Mouse (Mus musculus): ENCODE data around the gene Glul. TPM values are rescaled to one million over a fixed set of nuclear protein-coding genes. Genes with fewer than 3 reads are reported as not detected.

The Glul gene
- polyA plus RNA-seq, 1 experiment, result 19.3 TPM

DNA sequence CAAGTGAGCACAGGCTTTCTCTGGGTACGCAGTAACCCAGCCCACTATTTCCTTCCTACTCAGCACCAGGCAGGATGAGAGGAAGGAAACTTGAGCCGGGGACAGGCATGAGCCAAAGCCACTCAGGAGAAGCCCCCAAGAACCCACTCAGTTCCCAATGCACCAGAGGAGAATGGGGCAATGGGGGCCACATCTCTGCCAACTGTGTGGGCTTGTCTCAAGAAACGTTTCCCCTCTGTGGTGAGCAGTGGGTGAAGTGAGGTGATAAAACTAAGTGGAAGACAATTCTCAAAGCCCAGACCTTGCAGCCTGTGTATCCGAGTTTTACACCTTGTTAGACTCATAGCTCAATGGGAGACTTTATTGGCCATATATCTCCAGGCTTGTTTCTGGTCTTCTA, 8.3 kb upstream of the Glul start, which contains the start of gene Teddm1a:
Gene Teddm1a (plus strand): TSS at position 301 of the 400 bp plus-strand sequence.
- Histone ChIP-seq H3K36me3 (ENCODE audit: control insufficient read depth, insufficient read depth, low read length) (no peaks in the 10 kb centered on the region), H3K27ac (ENCODE audit: insufficient read depth, low read depth, low read length) (no peak within 1 kb of the TSS), H3K27me3 (ENCODE audit: control insufficient read depth, insufficient read depth, low read length) (no peaks in the 10 kb centered on the region), H3K4me3 (ENCODE audit: low read depth, low read length) (no peak within 1 kb of the TSS), H3K4me1 (ENCODE audit: control insufficient read depth, insufficient read depth, insufficient read length, low read length) (no peaks in the 10 kb centered on the region)
- WGBS, result 68% methylated on average over 4 of the region's 4 CpGs
- TF ChIP-seq CTCF (IDR thresholded peaks at IDR 0.05; ENCODE audit: extremely low read depth, insufficient read length, insufficient replicate concordance, low read depth, low read length) (no peak), POLR2A (IDR thresholded peaks at IDR 0.05; ENCODE audit: low read depth, low read length) (no peak)

DNA sequence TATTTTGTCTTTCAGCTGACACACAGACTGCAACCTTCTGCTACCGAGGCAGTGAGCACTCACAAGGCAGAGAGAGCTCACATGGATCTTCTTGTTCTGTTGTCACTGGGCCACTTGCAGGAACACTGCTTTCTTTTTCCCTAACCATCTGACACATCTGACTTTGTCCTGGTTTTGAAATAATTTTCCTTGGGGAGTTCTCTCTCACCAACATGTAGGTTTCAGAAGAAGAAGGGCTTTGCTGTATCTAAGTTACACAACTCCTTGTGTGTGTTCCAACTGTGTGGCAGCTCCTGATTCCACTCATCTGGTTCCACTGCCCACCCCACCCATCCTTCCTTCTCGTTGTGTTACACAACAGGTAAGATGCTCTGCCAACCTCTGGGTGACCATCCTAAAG, 6.0 kb upstream of the Glul start:
- H3K36me3 ChIP-seq (ENCODE audit: control insufficient read depth, insufficient read depth, low read length), result no peaks in the 10 kb centered on the region
- H3K4me1 ChIP-seq (ENCODE audit: control insufficient read depth, insufficient read depth, insufficient read length, low read length), result no peaks in the 10 kb centered on the region
- TF ChIP-seq CTCF (IDR thresholded peaks at IDR 0.05; ENCODE audit: extremely low read depth, insufficient read length, insufficient replicate concordance, low read depth, low read length) (no peak), POLR2A (IDR thresholded peaks at IDR 0.05; ENCODE audit: low read depth, low read length) (no peak)
- no peaks in the 10 kb centered on the region for H3K27me3 ChIP-seq (ENCODE audit: control insufficient read depth, insufficient read depth, low read length)
- H3K27ac ChIP-seq (ENCODE audit: insufficient read depth, low read depth, low read length), result no peak overlapping the region
- H3K4me3 ChIP-seq (ENCODE audit: low read depth, low read length), result no peak overlapping the region
- 56% methylated on average over 2 of the region's 2 CpGs for WGBS

DNA sequence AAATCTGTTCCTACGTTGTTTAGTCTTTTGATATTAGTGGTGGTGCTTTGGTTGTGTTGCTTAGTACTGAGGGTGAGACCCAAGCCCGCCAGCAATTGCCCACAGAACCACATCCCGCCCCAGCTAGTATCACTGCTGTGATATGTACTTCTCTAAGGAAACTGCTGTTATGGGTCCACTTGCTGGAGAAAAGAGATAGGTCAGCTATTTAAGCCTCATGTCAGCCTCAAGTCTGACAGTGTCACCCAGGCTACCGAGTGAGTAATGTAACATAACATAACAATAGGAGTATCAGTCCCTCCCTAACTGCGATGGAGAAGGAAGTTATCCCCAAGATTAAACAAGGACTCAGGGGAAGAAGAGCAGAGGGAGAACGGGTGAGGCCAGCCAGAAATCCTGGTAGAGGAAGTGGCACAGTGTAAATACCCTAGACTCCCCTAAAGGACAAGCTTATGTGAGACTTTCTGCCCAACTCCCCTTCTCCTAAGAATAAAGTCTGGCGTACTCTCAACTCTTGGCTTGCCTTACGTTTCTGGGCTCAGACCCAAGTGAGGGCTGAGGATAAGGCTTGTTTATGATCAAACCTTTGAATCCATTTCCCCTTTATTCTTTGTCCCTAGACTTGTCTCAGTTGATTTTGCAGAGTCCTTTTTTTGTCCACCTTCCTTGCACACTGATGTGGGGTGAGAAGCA, 5.4 kb upstream of the Glul start:
- TF ChIP-seq POLR2A (IDR thresholded peaks at IDR 0.05; ENCODE audit: low read depth, low read length) (no peak), CTCF (IDR thresholded peaks at IDR 0.05; ENCODE audit: extremely low read depth, insufficient read length, insufficient replicate concordance, low read depth, low read length) (no peak)
- WGBS, result 40% methylated on average over 8 of the region's 8 CpGs
- no peak overlapping the region for H3K27ac ChIP-seq (ENCODE audit: insufficient read depth, low read depth, low read length)
- H3K36me3 ChIP-seq (ENCODE audit: control insufficient read depth, insufficient read depth, low read length), result no peaks in the 10 kb centered on the region
- no peaks in the 10 kb centered on the region for H3K4me1 ChIP-seq (ENCODE audit: control insufficient read depth, insufficient read depth, insufficient read length, low read length)
- no peak overlapping the region for H3K4me3 ChIP-seq (ENCODE audit: low read depth, low read length)
- no peaks in the 10 kb centered on the region for H3K27me3 ChIP-seq (ENCODE audit: control insufficient read depth, insufficient read depth, low read length)

DNA sequence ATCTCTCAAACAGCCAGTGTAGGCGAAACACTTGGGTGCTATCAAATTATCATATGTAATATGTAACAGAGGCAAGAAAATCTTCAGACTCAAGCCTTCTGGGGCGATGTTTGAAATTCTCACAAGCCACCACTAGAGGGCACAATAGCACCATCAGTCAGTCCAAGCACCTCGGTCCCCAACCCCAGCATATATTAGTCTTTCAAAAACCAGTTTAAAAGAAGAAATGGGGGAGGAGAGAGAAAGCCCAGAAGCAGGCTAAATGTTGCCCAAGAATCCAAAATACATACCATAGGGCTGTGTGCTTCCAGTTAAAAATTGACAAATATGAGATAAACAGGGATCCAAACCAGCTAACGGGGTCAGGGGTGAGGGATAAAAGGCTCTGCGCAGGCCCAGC, 4.8 kb upstream of the Glul start:
- Histone ChIP-seq H3K4me3 (ENCODE audit: low read depth, low read length) (no peak overlapping the region), H3K4me1 (ENCODE audit: control insufficient read depth, insufficient read depth, insufficient read length, low read length) (no peaks in the 10 kb centered on the region), H3K36me3 (ENCODE audit: control insufficient read depth, insufficient read depth, low read length) (no peaks in the 10 kb centered on the region), H3K27me3 (ENCODE audit: control insufficient read depth, insufficient read depth, low read length) (no peaks in the 10 kb centered on the region), H3K27ac (ENCODE audit: insufficient read depth, low read depth, low read length) (no peak overlapping the region)
- TF ChIP-seq POLR2A (IDR thresholded peaks at IDR 0.05; ENCODE audit: low read depth, low read length), result no peak
- TF ChIP-seq CTCF (IDR thresholded peaks at IDR 0.05; ENCODE audit: extremely low read depth, insufficient read length, insufficient replicate concordance, low read depth, low read length), result peak; percentile 86; the same call in 1 of the 2 replicates
- WGBS, result 37% methylated on average over 5 of the region's 5 CpGs

DNA sequence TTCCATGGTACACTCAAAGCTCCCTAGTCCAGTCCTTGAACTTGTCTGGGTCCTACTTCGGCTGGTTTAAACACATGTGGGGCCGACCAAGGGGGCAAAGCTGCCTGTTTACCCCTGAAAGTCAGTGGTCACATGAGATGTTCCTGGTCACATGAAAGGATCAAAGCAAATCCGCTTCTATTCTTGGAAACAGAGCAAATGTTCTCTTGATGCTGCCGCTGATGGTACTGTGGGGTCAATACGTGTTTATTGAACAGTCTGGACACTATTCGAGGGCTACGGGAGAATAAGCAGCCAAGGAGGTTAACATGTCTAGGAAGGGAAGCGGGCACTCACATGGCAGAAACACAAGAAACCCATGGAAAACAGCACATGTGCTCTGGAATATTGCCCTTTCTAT, 2.5 kb upstream of the Glul start:
- Histone ChIP-seq H3K27me3 (ENCODE audit: control insufficient read depth, insufficient read depth, low read length) (no peaks in the 10 kb centered on the region), H3K36me3 (ENCODE audit: control insufficient read depth, insufficient read depth, low read length) (no peaks in the 10 kb centered on the region), H3K4me1 (ENCODE audit: control insufficient read depth, insufficient read depth, insufficient read length, low read length) (no peaks in the 10 kb centered on the region; the same call in none of the 2 replicates), H3K27ac (ENCODE audit: insufficient read depth, low read depth, low read length) (no peak overlapping the region), H3K4me3 (ENCODE audit: low read depth, low read length) (no peak overlapping the region)
- TF ChIP-seq POLR2A (IDR thresholded peaks at IDR 0.05; ENCODE audit: low read depth, low read length) (no peak), CTCF (IDR thresholded peaks at IDR 0.05; ENCODE audit: extremely low read depth, insufficient read length, insufficient replicate concordance, low read depth, low read length) (no peak)
- WGBS, result 91% methylated on average over 8 of the region's 8 CpGs

DNA sequence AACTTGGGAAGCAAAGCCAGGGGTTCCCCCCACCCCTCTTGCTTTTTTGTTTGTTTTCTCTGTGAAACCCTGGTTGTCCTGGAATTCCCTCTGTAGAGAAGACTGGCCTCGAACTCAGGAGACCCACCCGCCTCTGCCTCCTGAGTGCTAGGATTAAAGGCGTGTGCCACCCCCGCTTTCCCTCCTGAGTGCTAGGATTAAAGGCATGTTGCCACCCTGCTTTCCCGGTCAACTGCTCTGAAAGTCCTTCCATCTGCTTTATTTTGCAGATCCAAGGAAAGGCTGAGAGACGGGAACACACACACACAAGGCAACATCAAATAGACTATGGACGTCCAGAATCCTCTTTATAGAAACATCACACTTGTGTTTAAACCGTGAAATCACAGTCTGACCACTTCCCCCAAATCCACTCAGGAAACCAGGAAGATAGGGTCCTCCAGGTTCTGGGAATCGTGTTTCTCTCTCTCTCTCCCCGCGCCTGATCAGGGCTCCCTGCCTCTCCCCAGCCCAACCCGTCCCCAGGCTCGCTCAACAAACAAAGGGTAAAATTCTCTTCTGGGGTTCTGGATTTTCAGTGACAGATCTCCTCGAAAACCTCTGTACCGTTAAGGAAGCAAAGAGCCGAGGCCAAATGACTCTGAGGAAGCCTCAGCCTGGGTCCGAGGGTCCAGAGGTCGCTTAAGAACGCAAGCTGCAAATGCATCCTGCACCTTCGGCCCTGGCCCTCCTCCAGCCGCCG, 584 bp upstream of the Glul start:
- no peaks in the 10 kb centered on the region; the same call in none of the 2 replicates for H3K4me1 ChIP-seq (ENCODE audit: control insufficient read depth, insufficient read depth, insufficient read length, low read length)
- H3K27ac ChIP-seq (ENCODE audit: insufficient read depth, low read depth, low read length), result peak overlapping the region; percentile 25; the same call in 1 of the 2 replicates
- WGBS, result 18% methylated on average over 22 of the region's 22 CpGs
- peak overlapping the region; percentile 96 for H3K4me3 ChIP-seq (ENCODE audit: low read depth, low read length)
- no peaks in the 10 kb centered on the region for H3K27me3 ChIP-seq (ENCODE audit: control insufficient read depth, insufficient read depth, low read length)
- peaks cover 11% of the 10 kb centered on the region for H3K36me3 ChIP-seq (ENCODE audit: control insufficient read depth, insufficient read depth, low read length)
- TF ChIP-seq CTCF (IDR thresholded peaks at IDR 0.05; ENCODE audit: extremely low read depth, insufficient read length, insufficient replicate concordance, low read depth, low read length), result no peak
- TF ChIP-seq POLR2A (IDR thresholded peaks at IDR 0.05; ENCODE audit: low read depth, low read length), result no peak

DNA sequence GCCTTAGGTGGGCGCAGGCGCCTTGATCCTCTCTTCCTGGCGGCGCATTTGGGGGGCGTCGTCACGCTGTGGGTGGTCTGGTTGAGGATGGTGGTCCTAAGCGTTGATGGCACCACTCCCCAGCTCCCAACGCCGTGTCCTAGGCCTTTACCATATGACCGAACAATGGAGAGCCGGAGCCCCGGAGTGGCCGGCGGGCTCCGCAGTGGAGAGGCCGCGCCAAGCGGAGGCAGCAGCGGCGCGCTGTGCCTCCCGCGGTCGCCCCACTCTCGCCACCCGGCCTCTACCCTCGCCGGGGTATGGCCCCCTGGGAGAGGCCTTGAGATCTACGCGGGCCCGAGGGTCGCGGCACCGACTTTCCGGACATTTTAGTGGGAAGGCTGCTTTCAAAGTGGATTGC, 637 bp downstream of the Glul start:
- H3K27ac ChIP-seq (ENCODE audit: insufficient read depth, low read depth, low read length), result peak overlapping the region; percentile 90
- H3K4me1 ChIP-seq (ENCODE audit: control insufficient read depth, insufficient read depth, insufficient read length, low read length), result no peaks in the 10 kb centered on the region; the same call in none of the 2 replicates
- WGBS, result under 1% methylated on average over 36 of the region's 36 CpGs
- H3K4me3 ChIP-seq (ENCODE audit: low read depth, low read length), result peak overlapping the region; percentile 96
- no peak for TF ChIP-seq CTCF (IDR thresholded peaks at IDR 0.05; ENCODE audit: extremely low read depth, insufficient read length, insufficient replicate concordance, low read depth, low read length)
- no peak for TF ChIP-seq POLR2A (IDR thresholded peaks at IDR 0.05; ENCODE audit: low read depth, low read length)
- no peaks in the 10 kb centered on the region for H3K27me3 ChIP-seq (ENCODE audit: control insufficient read depth, insufficient read depth, low read length)
- H3K36me3 ChIP-seq (ENCODE audit: control insufficient read depth, insufficient read depth, low read length), result peaks cover 18% of the 10 kb centered on the region

All from small intestine, adult 2 months (tissue).